Mouse (Mus musculus) spleen, adult 2 months (tissue): ENCODE data around the gene Fxyd4. TPM values are rescaled to one million over a fixed set of nuclear protein-coding genes. Genes with fewer than 3 reads are reported as not detected.

Experiments
- DNase-seq, 2 experiments: peaks; one replicate each; pipeline versions ENCODE4 v3.0.0 to v3.0.0-alpha.2; 2012 to 2021; ENCODE audit warnings: low spot score in 2 of 2, low read depth in 1 of 2
- H3K27ac ChIP-seq: fragments of 200-500 bp; 2 replicates; pipeline ENCODE4 v1.5.1; 2012; ENCODE audit warnings: low read length, inconsistent platforms; ENCODE audit not compliant: insufficient read depth
- H3K27me3 ChIP-seq: fragments of 200-500 bp; 2 replicates; pipeline ENCODE4 v1.6.1; 2012; ENCODE audit warnings: mild to moderate bottlenecking, moderate library complexity, low read length, inconsistent platforms; ENCODE audit not compliant: control insufficient read depth, insufficient read depth
- H3K36me3 ChIP-seq: fragments of 200-500 bp; 2 replicates; pipeline ENCODE4 v1.6.1; 2012; ENCODE audit warnings: mild to moderate bottlenecking, low read length, inconsistent platforms; ENCODE audit not compliant: control insufficient read depth, insufficient read depth
- H3K4me1 ChIP-seq: fragments of 200-500 bp; 2 replicates; pipeline ENCODE4 v1.6.1; 2011; ENCODE audit warnings: inconsistent platforms; ENCODE audit not compliant: control insufficient read depth, insufficient read depth, insufficient read length
- H3K4me3 ChIP-seq: fragments of 200-500 bp; 2 replicates; pipeline ENCODE4 v1.5.1; 2011; ENCODE audit warnings: mild to moderate bottlenecking, inconsistent platforms; ENCODE audit not compliant: insufficient read depth, insufficient read length; ENCODE audit errors: extremely low read depth
- CTCF ChIP-seq: fragments of 200-500 bp; IDR thresholded peaks from 2 replicates; pipeline ENCODE4 v1.5.1; 2011; ENCODE audit warnings: mild to moderate bottlenecking, inconsistent platforms; ENCODE audit not compliant: insufficient read depth, insufficient read length, insufficient replicate concordance; ENCODE audit errors: extremely low read depth
- POLR2A ChIP-seq: fragments of 200-500 bp; IDR thresholded peaks from 2 replicates; pipeline ENCODE4 v1.6.1; 2011; ENCODE audit warnings: low read depth, low read length, inconsistent platforms
- WGBS: fragments of 180-500 bp; shearing (Covaris S2); methylation state at CpG from one replicate; pipeline ENCODE4 v1.1.7; 2018; 5-methylcytosine and 5-hydroxymethylcytosine counted together
- polyA plus RNA-seq: library from polyadenylated mRNA; depleted of rRNA; stranded (reverse); fragments of >200 nt; gene quantifications from 2 replicates; pipeline ENCODE4 v1.2.3, GENCODE M21; 2012

The Fxyd4 gene
- polyA plus RNA-seq, 1 experiment, result not detected

DNA sequence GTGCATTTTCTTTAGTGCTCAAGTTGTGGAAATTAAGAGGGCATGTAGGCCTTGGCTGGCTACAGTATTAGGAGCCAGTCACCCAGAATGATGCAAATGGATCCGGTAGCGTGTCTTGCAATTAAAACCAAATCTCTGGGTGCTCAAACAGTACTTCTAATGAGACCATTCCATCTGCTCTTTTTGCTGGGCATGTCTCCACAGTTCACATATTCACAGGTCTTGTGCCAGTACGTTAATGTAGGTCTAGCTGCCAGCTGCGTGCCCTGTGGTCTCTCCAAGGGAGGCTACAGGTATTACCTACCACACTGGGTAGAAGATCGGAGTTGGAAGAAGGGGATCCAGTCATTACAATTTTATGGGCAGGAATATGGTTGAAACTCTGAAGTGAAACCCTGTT is 19.4 kb downstream of the Fxyd4 start:
- TF ChIP-seq POLR2A, result no peak
- TF ChIP-seq CTCF, result no peak
- H3K4me1 ChIP-seq, result peaks cover 7% of the 10 kb centered on the region
- no peak for DNase-seq
- H3K27me3 ChIP-seq, result no peaks in the 10 kb centered on the region
- H3K36me3 ChIP-seq, result peaks cover 15% of the 10 kb centered on the region
- WGBS, result 4% methylated on average over 5 of the region's 5 CpGs
- H3K27ac ChIP-seq, result peak overlapping the region; percentile 97; the same call in 1 of the 2 replicates
- H3K4me3 ChIP-seq, result peak overlapping the region; percentile 84

DNA sequence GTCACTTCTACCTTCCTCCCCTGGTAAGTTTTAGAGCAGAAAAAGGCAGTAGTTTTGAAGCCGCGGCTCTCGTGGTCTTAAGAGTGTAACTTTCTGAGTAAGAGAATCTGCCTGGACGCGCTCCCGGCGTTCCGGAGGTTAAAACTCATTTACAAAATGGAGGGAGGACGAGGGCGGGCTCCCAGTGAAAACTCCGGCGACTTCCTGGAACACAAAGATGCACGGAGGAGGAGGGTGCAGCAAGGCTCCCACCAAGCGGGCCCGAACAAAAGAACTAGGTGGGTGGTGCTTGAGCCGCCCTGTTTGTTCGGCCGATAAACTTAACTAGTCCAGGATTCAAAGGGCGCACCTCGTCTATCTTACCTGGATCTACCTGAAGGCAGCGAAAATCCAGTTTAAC is 19.9 kb downstream of the Fxyd4 start:
- Histone ChIP-seq H3K27ac (peak overlapping the region; percentile 97), H3K36me3 (peaks cover 12% of the 10 kb centered on the region), H3K4me1 (peaks cover 7% of the 10 kb centered on the region), H3K4me3 (peak overlapping the region; percentile 84), H3K27me3 (no peaks in the 10 kb centered on the region)
- TF ChIP-seq POLR2A, result no peak
- no peak for TF ChIP-seq CTCF
- peak in 1 of 2 experiments; percentile 48 for DNase-seq
- under 1% methylated on average over 21 of the region's 21 CpGs for WGBS

DNA sequence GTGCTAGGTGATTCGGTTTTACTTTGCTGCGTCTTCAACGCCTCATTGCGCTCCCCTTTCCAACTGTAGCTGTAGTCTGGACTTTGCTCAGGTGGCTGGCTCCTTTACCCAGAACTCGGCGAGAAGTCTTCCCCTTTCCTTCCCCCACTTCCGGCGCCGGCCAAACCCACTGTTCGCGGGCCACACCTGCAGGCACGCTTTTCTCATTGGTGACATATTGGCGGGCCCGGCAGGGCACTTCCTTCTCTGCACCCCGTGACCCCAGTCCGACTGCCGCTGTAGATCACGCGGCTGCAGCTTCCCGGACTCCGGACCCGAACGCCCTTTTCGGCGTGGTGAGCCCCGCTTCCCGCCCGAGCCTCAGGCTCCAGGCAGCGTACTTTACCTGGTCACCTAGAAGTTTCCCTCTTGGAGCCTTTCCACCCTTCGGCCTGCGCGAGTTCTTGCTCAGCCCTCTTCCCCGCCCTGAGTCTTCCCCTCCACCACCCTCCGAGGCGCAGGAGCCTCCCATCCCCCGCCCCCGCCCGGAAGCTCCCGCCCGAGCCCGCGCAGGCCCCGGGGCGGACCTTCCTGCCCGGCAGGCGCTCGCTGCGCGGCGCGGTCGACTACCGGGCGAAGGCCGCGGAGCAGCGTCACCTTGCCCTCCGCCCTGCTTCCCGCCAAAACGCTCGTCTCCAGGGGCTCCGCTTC is 20.6 kb downstream of the Fxyd4 start:
- peak overlapping the region; percentile 84 for H3K4me3 ChIP-seq
- H3K4me1 ChIP-seq, result peaks cover 7% of the 10 kb centered on the region
- peaks cover 8% of the 10 kb centered on the region for H3K36me3 ChIP-seq
- WGBS, result under 1% methylated on average over 62 of the region's 62 CpGs
- peak overlapping the region; percentile 97 for H3K27ac ChIP-seq
- H3K27me3 ChIP-seq, result no peaks in the 10 kb centered on the region
- DNase-seq, result peak; percentile 83 to 90
- peak; percentile 74 for TF ChIP-seq POLR2A
- no peak for TF ChIP-seq CTCF

DNA sequence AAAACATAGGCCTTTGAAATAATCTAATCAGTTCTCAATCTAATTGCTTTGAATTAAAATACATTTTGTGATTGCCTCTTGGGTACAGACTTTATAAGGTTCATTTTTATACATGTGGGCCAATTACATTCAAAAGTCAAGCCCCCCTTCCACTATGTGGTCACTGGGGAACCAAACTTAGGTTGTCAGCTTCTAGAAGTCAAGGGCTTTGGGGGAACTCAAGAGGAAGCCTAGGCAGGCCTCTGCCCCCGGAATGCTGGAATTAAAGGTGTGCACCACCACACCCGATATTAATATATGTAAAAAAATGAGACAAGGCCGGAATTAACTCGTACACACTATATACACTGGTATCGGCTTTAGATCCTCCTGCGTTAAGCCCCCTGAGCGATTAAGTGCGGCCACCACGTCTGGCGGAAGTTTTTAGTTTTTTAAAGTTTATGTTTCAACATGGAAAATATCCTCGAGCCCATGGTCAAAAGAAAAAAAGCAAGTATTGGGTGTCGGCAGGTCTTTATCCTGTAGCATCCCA is 21.2 kb downstream of the Fxyd4 start:
- WGBS, result 1% methylated on average over 12 of the region's 12 CpGs
- H3K4me3 ChIP-seq, result peak overlapping the region; percentile 84
- H3K36me3 ChIP-seq, result peaks cover 4% of the 10 kb centered on the region
- TF ChIP-seq CTCF, result no peak
- no peak for TF ChIP-seq POLR2A
- H3K4me1 ChIP-seq, result peaks cover 8% of the 10 kb centered on the region
- no peak for DNase-seq
- no peaks in the 10 kb centered on the region for H3K27me3 ChIP-seq
- peak overlapping the region; percentile 97 for H3K27ac ChIP-seq

DNA sequence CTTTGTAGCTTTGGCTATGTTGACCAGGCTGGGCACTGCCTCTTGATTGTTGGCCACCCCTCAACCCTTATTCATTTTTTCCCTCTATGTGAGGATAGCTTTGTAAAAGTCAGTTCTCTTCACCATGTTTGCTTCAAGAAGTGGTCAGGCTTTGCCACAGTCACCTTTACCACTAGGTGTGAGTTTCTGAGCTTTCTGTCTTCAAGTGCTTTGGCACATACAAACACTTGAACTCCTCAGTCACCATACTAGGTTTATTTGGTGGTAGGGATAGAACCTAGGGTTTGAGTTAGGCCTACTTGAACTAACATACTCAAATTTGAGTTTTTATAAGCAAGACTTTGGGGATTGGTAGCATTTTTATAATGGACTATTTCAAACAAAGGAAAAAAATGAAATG is 23.0 kb downstream of the Fxyd4 start:
- H3K36me3 ChIP-seq, result peaks cover 4% of the 10 kb centered on the region
- peaks cover 11% of the 10 kb centered on the region for H3K4me1 ChIP-seq
- TF ChIP-seq POLR2A (no peak), CTCF (no peak)
- no peak overlapping the region for H3K4me3 ChIP-seq
- H3K27ac ChIP-seq, result no peak overlapping the region
- DNase-seq, result no peak
- H3K27me3 ChIP-seq, result no peaks in the 10 kb centered on the region

DNA sequence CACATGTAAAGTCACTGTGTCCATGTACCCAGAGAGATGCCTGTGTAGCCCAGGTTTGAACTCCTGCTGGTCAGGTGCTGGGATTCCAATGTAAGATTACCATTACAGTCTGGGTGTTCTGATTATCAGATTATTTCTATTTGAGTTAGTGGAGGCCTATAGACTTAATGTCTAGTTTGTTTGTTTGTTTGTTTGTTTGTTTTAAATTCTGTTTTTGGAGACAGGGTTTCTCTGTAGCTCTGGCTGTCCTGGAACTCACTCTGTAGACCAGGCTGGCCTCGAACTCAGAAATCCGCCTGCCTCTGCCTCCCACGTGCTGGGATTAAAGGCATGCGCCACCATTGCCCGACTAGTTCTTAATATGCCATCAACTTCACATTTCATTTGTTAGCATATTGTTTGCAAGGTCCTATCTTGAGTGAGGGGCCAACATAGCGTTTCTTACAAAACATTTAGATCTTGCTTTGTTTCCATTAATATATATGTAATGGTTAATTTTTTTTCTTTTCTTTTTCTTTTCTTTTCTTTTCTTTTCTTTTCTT is 27.3 kb downstream of the Fxyd4 start:
- no peak overlapping the region for H3K4me3 ChIP-seq
- WGBS, result 58% methylated on average over 6 of the region's 6 CpGs
- no peaks in the 10 kb centered on the region for H3K27me3 ChIP-seq
- H3K27ac ChIP-seq, result no peak overlapping the region
- no peaks in the 10 kb centered on the region for H3K36me3 ChIP-seq
- peaks cover 5% of the 10 kb centered on the region for H3K4me1 ChIP-seq
- no peak for TF ChIP-seq POLR2A
- no peak for TF ChIP-seq CTCF
- DNase-seq, result no peak

DNA sequence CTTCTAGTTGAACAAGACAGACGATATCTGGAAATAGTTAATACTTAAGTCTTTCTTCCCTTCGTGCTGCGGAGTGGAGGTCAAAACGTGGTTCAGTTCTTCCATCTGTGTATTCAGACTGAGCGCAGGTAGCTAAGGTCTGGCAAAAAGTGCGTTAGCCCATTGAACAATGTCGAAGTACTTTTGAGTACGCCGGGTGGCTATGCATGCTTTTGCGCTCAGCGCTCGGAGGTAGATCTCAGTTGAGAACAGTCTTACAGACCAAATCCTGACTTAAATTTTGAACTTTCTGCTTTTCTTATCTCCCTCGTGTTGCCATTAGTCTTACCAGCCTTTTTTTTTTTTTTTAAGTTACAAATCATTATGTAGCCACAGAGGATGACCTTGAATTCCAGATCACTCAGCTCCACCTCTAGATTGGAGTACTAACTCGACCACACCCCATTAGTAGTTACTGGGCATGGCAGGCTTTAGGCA is 29.0 kb downstream of the Fxyd4 start:
- Histone ChIP-seq H3K36me3 (no peaks in the 10 kb centered on the region), H3K27ac (peak overlapping the region; percentile 99; the same call in 1 of the 2 replicates), H3K4me3 (peak overlapping the region; percentile 82), H3K4me1 (peaks cover 5% of the 10 kb centered on the region), H3K27me3 (no peaks in the 10 kb centered on the region)
- DNase-seq, result no peak
- 1% methylated on average over 14 of the region's 14 CpGs for WGBS
- TF ChIP-seq POLR2A (no peak), CTCF (no peak)
